Mouse (Mus musculus): ENCODE data around the gene Fgfr3.

The Fgfr3 gene

DNA sequence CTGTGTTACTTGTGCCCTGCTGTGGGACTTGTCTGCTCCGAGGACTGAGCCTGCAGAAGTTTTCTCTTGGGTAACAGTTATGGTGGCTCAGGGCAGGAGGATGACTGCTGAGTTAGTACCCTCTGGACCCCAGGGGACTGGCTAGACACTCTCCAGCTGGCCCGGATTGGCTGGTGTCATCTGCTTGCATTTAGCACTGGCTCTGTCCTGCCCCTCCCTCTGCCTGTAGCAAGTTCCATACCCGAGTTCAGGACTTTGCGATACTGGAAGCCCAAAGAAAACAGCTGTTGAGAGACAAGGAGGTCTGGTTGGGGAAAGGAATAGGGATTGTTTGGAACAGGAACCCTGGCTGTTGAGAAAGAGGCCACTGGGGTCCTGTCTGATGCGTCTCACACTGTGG lies 9.0 kb downstream of the Fgfr3 start:
- no peak for DNase-seq (ENCODE audit: low spot score in 2 of 2)

DNA sequence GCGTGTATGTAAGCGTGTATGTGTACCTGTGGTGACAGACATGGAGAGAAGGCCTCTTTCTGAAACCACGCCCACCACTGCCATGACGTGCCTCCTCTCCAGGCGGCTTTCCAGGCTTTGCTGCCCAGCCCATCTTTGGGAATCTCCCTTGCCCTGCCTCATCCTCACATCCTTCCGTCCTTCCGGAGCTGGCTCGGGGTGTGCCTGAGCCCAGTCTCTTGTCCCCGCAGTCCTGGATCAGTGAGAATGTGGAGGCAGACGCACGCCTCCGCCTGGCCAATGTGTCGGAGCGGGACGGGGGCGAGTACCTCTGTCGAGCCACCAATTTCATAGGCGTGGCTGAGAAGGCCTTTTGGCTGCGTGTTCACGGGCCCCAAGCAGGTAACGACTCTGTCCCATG lies 9.6 kb downstream of the Fgfr3 start:
- DNase-seq (ENCODE audit: low spot score in 2 of 2): peak in 1 of 2 experiments; percentile 32

DNA sequence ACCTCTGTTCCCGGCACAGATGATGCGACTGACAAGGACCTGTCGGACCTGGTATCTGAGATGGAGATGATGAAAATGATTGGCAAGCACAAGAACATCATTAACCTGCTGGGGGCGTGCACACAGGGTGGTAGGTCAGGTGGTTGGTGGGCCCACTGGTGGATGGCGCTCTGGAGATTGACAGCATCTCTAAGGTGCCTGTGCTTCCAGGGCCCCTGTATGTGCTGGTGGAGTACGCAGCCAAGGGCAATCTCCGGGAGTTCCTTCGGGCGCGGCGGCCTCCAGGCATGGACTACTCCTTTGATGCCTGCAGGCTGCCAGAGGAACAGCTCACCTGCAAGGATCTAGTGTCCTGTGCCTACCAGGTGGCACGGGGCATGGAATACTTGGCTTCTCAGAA lies 12.4 kb downstream of the Fgfr3 start:
- DNase-seq (ENCODE audit: low spot score in 2 of 2): no peak

DNA sequence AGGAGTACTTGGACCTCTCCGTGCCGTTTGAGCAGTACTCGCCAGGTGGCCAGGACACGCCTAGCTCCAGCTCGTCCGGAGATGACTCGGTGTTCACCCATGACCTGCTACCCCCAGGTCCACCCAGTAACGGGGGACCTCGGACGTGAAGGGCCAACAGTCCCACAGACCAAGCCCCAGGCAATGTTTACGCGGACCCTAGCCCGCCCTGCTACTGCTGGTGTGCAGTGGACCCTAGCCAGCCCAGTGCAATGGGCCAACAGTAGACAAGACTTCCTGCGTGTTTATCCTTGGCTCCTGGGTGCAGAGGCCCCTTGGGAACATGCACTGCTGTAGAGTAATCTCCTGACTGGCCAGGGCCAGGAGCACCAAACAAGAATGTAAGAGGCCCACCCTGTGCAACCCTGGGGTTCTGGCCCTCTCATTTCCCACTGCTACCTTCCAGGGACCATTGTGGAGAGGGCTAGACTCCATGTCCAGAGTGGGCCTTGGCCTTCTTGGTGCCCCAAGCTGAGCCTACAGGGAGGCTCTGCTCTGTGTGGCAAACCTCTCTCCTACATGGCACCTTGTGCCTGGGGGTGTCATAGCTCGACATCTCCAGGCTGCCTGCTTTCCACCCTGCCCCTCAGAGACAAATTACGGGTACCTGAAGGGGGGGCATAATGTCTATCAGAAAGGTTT lies 14.1 kb downstream of the Fgfr3 start:
- DNase-seq (ENCODE audit: low spot score in 2 of 2): no peak

DNA sequence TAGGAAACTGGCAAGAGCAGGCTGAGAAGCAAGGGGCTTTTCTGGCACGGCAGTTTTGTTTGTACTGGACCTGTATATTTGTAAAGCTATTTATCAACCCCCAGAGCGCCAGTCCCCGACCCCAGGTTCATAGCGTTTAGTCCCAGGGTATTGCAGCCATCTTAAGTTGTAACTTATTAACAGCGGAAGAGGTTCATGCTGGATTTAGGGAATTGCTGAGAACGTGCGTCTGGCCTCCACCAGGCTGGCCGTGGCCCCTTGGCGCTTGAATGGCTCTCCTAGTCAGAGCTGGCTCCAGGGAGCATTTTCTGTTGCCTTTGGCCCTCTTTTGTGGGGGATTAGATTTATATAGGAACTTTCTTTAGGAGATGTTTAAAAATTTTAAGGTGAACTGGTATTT lies 14.8 kb downstream of the Fgfr3 start:
- no peak for DNase-seq (ENCODE audit: low spot score in 2 of 2)

DNA sequence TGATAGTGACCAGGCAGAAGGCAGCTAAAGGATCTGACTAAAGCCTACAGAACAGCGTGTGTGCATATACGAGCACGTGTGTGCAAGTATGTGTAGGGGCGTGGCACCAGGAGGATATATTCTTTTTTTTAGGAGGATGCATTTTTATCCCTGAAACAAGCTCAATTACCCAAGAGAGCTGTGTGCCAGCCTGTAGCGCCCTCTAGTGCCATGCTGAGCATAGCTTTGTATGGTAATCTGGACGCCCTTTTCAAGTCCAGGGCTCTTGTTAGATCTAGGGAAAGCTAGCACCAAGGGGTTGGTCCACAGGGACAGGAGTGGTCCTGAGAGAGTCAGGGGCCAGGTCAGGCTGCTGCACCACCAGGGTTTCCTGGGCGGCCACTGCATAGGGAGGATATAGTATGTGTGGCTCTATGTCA lies 16.4 kb downstream of the Fgfr3 start:
- peak; percentile 75 to 85 for DNase-seq (ENCODE audit: low spot score in 2 of 2)

DNA sequence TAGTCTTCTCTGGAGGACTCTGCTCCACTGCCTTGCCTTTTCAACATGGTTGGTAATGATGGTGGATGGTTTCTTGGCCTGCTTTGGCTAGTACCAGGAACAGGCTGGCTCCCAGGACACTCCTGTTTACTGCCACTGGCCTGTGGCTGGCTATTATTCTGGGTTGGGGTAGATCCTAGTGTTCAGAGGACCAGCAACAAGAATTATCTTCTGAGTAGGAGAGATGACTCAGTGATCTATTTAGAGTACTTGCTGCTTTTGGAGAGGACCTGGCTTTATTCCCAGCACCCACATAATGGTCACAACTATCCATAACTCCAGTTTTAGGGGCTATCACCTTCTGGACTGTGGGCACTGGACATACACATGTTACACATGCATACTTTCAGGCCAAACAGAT lies 16.9 kb downstream of the Fgfr3 start:
- peak in 1 of 2 experiments; percentile 25 for DNase-seq (ENCODE audit: low spot score in 2 of 2)

DNA sequence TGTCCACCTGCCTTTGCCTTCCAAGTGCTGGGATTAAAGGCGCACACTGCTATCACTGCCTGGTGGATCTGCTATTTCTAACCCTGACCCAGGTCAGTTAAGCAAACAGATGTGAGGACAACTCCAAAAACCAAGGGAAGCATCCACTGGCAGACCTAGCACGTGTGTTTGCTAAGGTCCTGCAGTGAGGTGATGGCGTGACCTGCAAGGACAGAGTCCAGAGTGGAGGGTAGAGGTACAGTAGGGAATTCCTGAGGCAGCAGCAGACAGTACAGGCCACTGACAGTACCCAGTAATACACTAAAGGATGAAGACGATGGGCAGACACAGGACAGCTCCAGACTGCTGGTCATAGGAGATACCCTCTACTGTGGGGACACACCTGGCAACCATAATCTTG lies 19.1 kb downstream of the Fgfr3 start:
- DNase-seq (ENCODE audit: low spot score in 2 of 2): no peak

DNA sequence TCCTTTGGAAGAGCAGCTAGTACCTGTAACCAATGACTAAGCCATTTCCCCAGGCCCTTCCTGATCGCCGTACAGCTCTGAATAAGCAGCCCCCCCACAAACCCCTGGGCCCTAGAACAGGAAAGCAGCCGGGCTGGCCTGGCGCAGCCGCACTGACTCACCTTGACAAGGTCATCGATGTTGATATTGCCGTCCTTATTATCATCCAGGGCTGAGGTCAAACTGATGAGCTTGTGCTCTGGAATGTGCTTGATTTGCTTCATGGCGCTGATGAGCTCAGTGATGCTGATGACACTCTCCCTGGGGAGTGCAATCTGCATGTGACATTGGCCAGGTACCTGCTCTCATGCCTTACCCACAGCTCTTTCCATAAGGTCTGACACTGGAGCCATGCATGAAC lies 22.0 kb downstream of the Fgfr3 start:
- DNase-seq (ENCODE audit: low spot score in 2 of 2): no peak

DNA sequence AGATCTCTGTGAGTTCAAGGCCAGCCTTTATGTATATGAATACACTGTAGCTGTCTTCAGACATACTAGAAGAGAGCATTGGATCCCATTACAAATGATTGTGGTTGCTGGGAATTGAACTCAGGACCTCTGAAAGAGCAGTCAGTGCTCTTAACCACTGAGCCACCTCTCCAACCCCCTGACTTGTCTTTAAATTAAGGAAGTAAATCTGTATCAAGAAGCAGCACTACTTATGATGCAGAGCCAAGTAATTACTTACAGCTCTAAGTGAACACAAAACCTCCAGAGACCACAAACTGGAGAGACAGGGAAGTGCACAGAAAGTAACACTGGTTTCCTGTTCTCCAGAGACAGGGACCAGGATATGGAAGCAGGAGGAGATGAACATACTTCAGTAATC lies 55.7 kb downstream of the Fgfr3 start:
- no peak for DNase-seq (ENCODE audit: low spot score in 2 of 2)

DNA sequence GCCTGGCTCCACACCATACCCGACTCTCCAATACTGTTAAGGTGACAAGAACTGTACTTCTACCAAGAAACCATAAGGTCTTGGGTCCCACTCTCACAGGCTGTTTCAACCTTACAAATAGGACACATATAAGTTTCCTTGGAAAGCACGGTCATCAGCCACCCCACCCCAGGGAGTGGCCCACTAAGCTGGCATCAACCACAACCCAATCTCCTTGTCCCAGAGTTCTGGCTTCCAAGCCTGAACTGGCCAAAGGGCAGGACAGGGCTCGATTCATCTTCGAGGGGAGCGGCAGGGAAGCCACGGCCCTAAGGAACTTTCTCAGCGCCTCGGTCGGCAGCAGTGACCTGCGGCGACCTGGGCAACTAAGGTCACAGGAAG lies 60.5 kb downstream of the Fgfr3 start:
- DNase-seq (ENCODE audit: low spot score in 2 of 2): peak in 1 of 2 experiments; percentile 10

DNA sequence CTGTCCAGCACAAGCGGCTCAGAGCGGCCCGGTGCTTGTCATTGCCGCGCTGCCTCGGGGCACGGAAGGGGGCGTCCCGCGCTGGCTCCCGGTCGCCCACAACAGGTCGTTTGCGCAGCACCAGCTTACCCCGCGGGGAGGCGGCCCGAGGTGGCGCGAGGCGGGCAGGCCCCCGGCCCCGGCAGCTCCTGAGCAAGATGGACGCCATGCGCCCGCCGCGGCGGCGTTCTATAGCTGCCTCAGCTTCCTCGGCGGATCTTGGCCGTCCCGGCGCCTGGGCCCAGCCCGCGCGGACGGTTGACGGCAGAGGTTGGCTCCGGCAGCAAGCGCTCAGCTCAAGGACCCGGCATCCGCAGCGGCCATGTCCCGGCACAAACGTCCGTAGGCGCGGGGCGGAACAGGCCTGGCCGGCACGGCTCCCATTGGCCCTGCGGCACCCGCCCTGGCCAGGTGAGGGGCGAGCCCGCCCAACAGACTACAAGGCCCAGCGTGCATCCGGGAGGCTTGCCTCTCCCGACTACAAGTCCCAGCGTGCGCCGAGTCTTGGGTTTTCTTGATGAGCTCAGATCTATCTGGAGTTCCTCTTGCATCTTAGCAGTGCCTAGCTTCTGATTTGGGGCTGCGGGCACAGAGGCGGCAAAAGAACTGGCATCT lies 61.0 kb downstream of the Fgfr3 start, which contains the start of gene Letm1:
Gene Letm1, minus strand, starts transcription at position 473 of the 654 bp plus-strand sequence.
- peak; percentile 96 to 98 for DNase-seq (ENCODE audit: low spot score in 2 of 2)

DNA sequence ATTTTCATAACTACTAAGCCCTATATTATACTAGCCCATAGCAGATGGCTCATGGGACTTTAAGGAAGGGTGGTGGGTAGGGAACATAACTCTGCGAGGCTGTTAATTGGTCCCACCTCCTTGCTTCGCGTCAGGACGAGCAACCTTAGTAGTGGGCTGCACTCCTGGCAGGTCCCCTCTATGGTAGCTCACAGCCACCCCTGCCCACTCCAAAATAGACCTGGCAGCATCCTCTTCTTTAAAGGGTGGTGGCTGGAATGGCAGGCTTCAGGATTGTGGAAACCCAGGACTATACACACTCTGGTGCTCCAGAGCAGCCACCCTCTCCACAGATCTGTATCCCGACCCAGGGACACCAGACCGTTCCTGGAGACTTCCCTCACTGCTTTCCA lies 61.5 kb downstream of the Fgfr3 start:
- DNase-seq (ENCODE audit: low spot score in 2 of 2): no peak
